Mouse (Mus musculus): ENCODE data around the gene Dcdc2a. TPM values are rescaled to one million over a fixed set of nuclear protein-coding genes. Genes with fewer than 3 reads are reported as not detected.
A peak's percentile ranks its signal among the peaks of the same experiment; 100 is the strongest.

The Dcdc2a gene
- polyA plus RNA-seq, 1 experiment from 2014 or later: 0.09 TPM

- peaks cover 39% of the 10 kb centered on the region for H3K27me3 ChIP-seq
- no peaks in the 10 kb centered on the region for H3K9me3 ChIP-seq (replicated peaks)
- H3K4me1 ChIP-seq (replicated peaks): 0 out of 2 replicates have a peak, but pooled peaks cover 11% of the 10 kb centered on the region
- H3K9ac ChIP-seq: no peak overlapping the region
- H3K36me3 ChIP-seq (replicated peaks): no peaks in the 10 kb centered on the region
- H3K4me3 ChIP-seq (replicated peaks): no peak overlapping the region
- no peak for ATAC-seq (ENCODE audit: insufficient read depth)
- 79% methylated on average over 5 of the region's 5 CpGs for WGBS (ENCODE audit: insufficient replicate concordance)
- H3K4me2 ChIP-seq: no peak overlapping the region
- H3K27ac ChIP-seq (replicated peaks): no peak overlapping the region
Measured at GRCm38 (mm10) chr13:25052671-25053070, 3.1 kb upstream of the Dcdc2a start.

- Histone ChIP-seq H3K9me3 (replicated peaks) (no peaks in the 10 kb centered on the region), H3K4me1 (replicated peaks) (0 out of 2 replicates have a peak, but pooled peaks cover 11% of the 10 kb centered on the region), H3K4me3 (replicated peaks) (peak overlapping the region; percentile 41), H3K27ac (replicated peaks) (no peak overlapping the region), H3K9ac (no peak overlapping the region), H3K36me3 (replicated peaks) (no peaks in the 10 kb centered on the region), H3K4me2 (peak overlapping the region; percentile 64), H3K27me3 (peaks cover 48% of the 10 kb centered on the region)
- WGBS (ENCODE audit: insufficient replicate concordance): 1% methylated on average over 35 of the region's 35 CpGs
- ATAC-seq (ENCODE audit: insufficient read depth): peak; percentile 47; the same call in 1 of the 2 replicates
Measured at GRCm38 (mm10) chr13:25055111-25055554, 671 bp upstream of the Dcdc2a start.

- H3K4me3 ChIP-seq (replicated peaks): no peak overlapping the region
- 82% methylated on average over 2 of the region's 2 CpGs for WGBS (ENCODE audit: insufficient replicate concordance)
Measured at GRCm38 (mm10) chr13:25066659-25067058, 10.9 kb downstream of the Dcdc2a start.

GRCm38 (mm10) chr13:25067183-25067582 lies 11.4 kb downstream of the Dcdc2a start:
- Histone ChIP-seq H3K36me3 (replicated peaks) (no peaks in the 10 kb centered on the region), H3K27ac (replicated peaks) (no peak overlapping the region), H3K9me3 (replicated peaks) (no peaks in the 10 kb centered on the region), H3K4me1 (replicated peaks) (no peaks in the 10 kb centered on the region), H3K9ac (no peak overlapping the region), H3K4me3 (replicated peaks) (no peak overlapping the region), H3K27me3 (no peaks in the 10 kb centered on the region), H3K4me2 (no peak overlapping the region)
- 58% methylated on average over 4 of the region's 4 CpGs for WGBS (ENCODE audit: insufficient replicate concordance)
- no peak for ATAC-seq (ENCODE audit: insufficient read depth)

More at GRCm38 (mm10) chr13:25066659-25067058, 10.9 kb downstream of the Dcdc2a start:
- H3K4me2 ChIP-seq: no peak overlapping the region
- no peaks in the 10 kb centered on the region for H3K36me3 ChIP-seq (replicated peaks)
- ATAC-seq (ENCODE audit: insufficient read depth): no peak
- H3K4me1 ChIP-seq (replicated peaks): no peaks in the 10 kb centered on the region
- H3K27ac ChIP-seq (replicated peaks): no peak overlapping the region
- H3K27me3 ChIP-seq: no peaks in the 10 kb centered on the region
- H3K9me3 ChIP-seq (replicated peaks): no peaks in the 10 kb centered on the region
- no peak overlapping the region for H3K9ac ChIP-seq

DNA sequence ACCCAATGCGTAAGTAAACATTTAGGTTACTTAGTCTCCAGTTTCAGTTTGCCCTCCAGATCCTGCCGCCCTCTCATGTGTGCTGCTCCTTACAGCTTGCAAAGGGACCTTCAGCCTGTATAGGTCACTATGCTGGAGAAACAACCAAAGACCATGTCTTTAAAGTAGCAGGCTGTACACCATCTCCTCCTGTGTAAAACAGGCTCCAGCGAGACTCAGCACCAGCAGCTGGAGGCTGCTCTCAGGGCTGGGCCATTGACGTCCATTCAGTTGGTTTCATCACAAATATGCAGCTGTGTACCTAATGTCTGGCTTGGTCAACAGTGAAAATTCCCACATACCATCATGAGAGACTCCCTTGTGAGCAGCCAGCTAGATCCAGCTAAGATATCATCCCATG lies 14.0 kb downstream of the Dcdc2a start:
- Histone ChIP-seq H3K27ac (replicated peaks) (no peak overlapping the region), H3K4me3 (replicated peaks) (no peak overlapping the region), H3K36me3 (replicated peaks) (no peaks in the 10 kb centered on the region), H3K9me3 (replicated peaks) (no peaks in the 10 kb centered on the region), H3K4me1 (replicated peaks) (no peaks in the 10 kb centered on the region), H3K4me2 (no peak overlapping the region), H3K9ac (no peak overlapping the region), H3K27me3 (no peaks in the 10 kb centered on the region)
- 72% methylated on average over 4 of the region's 4 CpGs for WGBS (ENCODE audit: insufficient replicate concordance)
- ATAC-seq (ENCODE audit: insufficient read depth): no peak

DNA sequence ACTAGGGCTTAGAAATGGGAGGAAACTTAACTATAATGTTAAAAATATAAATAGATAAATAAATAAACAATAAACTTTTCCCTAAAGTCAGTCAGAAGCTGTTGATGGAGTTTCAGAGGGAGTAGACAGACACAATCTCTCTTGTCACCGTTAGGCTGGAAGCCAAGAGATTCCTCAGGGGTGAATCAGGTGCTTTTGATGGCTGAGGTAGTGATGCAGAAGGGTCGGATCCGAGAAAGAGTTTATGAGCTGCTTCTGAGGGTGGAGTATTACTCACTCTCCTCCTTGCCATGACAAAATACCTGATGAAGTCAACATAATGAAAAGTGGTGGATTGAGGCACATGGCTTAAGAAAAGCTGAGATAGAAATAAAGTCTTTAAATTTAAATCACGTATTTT lies 15.0 kb downstream of the Dcdc2a start:
- no peak overlapping the region for H3K4me3 ChIP-seq (replicated peaks)
- no peaks in the 10 kb centered on the region for H3K9me3 ChIP-seq (replicated peaks)
- H3K36me3 ChIP-seq (replicated peaks): no peaks in the 10 kb centered on the region
- no peak overlapping the region for H3K27ac ChIP-seq (replicated peaks)
- no peaks in the 10 kb centered on the region for H3K4me1 ChIP-seq (replicated peaks)
- no peak overlapping the region for H3K9ac ChIP-seq
- no peak for ATAC-seq (ENCODE audit: insufficient read depth)
- 74% methylated on average over 4 of the region's 4 CpGs for WGBS (ENCODE audit: insufficient replicate concordance)
- no peak overlapping the region for H3K4me2 ChIP-seq
- H3K27me3 ChIP-seq: no peaks in the 10 kb centered on the region

DNA sequence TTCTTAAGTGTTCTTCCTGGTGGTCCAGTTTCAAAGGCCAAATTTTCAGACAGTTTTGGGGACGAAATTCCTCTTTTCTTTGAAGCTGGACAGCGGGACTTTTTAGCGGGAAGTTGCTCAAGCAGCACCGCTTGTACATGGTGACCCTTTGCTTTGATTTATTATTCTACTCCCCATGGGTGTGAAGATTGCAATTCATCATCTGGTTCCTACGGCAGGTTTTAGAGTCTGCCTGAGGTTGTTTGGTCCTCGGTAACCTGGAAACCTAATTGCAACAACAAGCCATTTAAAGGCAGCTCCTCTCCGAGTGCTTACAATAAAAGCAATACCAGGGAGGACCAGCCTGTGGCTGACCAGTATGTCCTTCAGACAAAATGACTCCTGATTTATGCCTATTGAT lies 21.5 kb downstream of the Dcdc2a start:
- H3K27me3 ChIP-seq: no peaks in the 10 kb centered on the region
- WGBS (ENCODE audit: insufficient replicate concordance): 22% methylated on average over 7 of the region's 7 CpGs
- H3K36me3 ChIP-seq (replicated peaks): no peaks in the 10 kb centered on the region

DNA sequence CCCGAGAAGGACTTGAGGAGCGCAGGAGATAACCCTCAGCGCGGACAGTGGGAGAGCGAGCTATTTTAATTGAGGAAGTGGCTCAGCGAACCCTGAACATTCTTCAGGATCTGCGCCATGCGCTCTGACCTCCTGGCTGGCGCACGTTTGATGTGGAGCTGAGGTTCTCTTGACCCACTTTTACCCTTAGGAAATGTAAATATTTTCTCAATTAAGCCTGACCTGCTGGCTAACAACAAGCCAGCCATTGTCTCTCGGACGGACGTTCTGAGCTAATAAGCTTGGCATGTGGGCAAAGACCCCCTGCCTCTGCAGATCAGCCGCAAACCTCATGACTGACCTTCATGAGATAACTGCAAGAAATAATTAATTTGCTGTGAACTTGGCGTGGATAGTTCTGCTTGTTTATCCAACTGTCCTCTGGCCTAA lies 27.4 kb downstream of the Dcdc2a start:
- Histone ChIP-seq H3K36me3 (replicated peaks) (no peaks in the 10 kb centered on the region), H3K4me3 (replicated peaks) (no peak overlapping the region), H3K9ac (no peak overlapping the region), H3K9me3 (replicated peaks) (no peaks in the 10 kb centered on the region), H3K27me3 (no peaks in the 10 kb centered on the region), H3K4me1 (replicated peaks) (no peaks in the 10 kb centered on the region), H3K4me2 (0 out of 2 replicates have a peak overlapping the region, but pooled peaks have one; percentile 15), H3K27ac (replicated peaks) (no peak overlapping the region)
- no peak for ATAC-seq (ENCODE audit: insufficient read depth)
- WGBS (ENCODE audit: insufficient replicate concordance): 13% methylated on average over 15 of the region's 15 CpGs

More for the DNA sequence above, 21.5 kb downstream of the Dcdc2a start:
- Histone ChIP-seq H3K4me1 (replicated peaks) (no peaks in the 10 kb centered on the region), H3K4me3 (replicated peaks) (no peak overlapping the region), H3K4me2 (no peak overlapping the region), H3K9ac (no peak overlapping the region), H3K9me3 (replicated peaks) (no peaks in the 10 kb centered on the region), H3K27ac (replicated peaks) (no peak overlapping the region)
- no peak for ATAC-seq (ENCODE audit: insufficient read depth)

DNA sequence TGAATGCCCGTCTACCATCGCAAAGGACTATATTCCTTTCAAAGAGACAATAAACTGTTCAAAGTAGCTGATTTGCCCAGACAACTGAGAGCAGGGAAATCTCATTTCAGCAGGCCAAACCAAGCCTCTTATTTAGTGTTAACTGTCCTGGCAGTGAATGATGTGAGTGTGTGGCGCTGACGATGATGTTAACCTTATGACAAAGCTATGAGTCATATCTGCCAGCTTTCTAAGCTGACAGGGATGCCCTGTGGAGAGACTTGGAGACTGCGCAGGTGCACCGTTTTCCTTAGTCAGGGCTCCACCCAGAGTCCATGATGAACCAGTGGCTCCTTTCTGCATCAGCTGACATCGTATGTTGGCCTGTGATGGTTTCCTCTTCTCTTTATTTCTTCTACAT lies 29.3 kb downstream of the Dcdc2a start:
- H3K4me1 ChIP-seq (replicated peaks): no peaks in the 10 kb centered on the region
- no peak overlapping the region for H3K4me2 ChIP-seq
- no peak overlapping the region for H3K4me3 ChIP-seq (replicated peaks)
- 77% methylated on average over 7 of the region's 7 CpGs for WGBS (ENCODE audit: insufficient replicate concordance)
- no peak overlapping the region for H3K9ac ChIP-seq
- H3K27me3 ChIP-seq: no peaks in the 10 kb centered on the region
- H3K36me3 ChIP-seq (replicated peaks): no peaks in the 10 kb centered on the region
- H3K9me3 ChIP-seq (replicated peaks): no peaks in the 10 kb centered on the region
- ATAC-seq (ENCODE audit: insufficient read depth): no peak
- no peak overlapping the region for H3K27ac ChIP-seq (replicated peaks)

DNA sequence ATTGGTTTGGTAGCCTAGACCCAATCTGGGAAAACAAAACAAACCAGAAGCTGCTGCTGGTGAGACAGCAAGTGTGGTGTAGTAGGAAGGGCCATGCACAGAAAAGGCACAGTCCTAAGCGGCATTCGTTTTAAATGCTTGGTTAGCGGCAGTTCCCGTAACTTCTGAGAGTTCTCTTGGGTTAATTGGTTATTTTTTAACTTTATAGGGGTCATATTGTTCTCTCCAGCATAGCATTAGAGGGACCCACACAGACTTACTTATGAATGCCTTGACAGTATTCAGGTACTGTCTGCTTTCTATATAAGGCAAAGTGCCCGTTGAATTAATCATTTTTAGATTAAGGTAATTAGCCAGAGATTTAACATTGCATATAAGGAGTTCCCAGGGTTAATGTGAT lies 35.5 kb downstream of the Dcdc2a start:
- no peaks in the 10 kb centered on the region for H3K36me3 ChIP-seq (replicated peaks)
- H3K27me3 ChIP-seq: no peaks in the 10 kb centered on the region
- no peak overlapping the region for H3K4me2 ChIP-seq
- no peak overlapping the region for H3K4me3 ChIP-seq (replicated peaks)
- H3K27ac ChIP-seq (replicated peaks): no peak overlapping the region
- WGBS (ENCODE audit: insufficient replicate concordance): 55% methylated on average over 5 of the region's 5 CpGs
- H3K9ac ChIP-seq: no peak overlapping the region
- no peak for ATAC-seq (ENCODE audit: insufficient read depth)
- no peaks in the 10 kb centered on the region for H3K9me3 ChIP-seq (replicated peaks)
- H3K4me1 ChIP-seq (replicated peaks): peaks cover 6% of the 10 kb centered on the region; the same call in 1 of the 2 replicates

GRCm38 (mm10) chr13:25093776-25094175 lies 38.0 kb downstream of the Dcdc2a start:
- H3K27ac ChIP-seq (replicated peaks): no peak overlapping the region

GRCm38 (mm10) chr13:25094381-25094780 lies 38.6 kb downstream of the Dcdc2a start:
- no peak overlapping the region for H3K4me2 ChIP-seq
- no peak overlapping the region for H3K27ac ChIP-seq (replicated peaks)
- no peaks in the 10 kb centered on the region for H3K9me3 ChIP-seq (replicated peaks)
- H3K4me1 ChIP-seq (replicated peaks): peaks cover 6% of the 10 kb centered on the region; the same call in 1 of the 2 replicates
- H3K27me3 ChIP-seq: no peaks in the 10 kb centered on the region
- no peak overlapping the region for H3K9ac ChIP-seq
- 48% methylated on average over 4 of the region's 4 CpGs for WGBS (ENCODE audit: insufficient replicate concordance)
- H3K36me3 ChIP-seq (replicated peaks): no peaks in the 10 kb centered on the region
- no peak overlapping the region for H3K4me3 ChIP-seq (replicated peaks)
- 0 out of 2 replicates have a peak, but pooled peaks have one; percentile 28 for ATAC-seq (ENCODE audit: insufficient read depth)

More at GRCm38 (mm10) chr13:25093776-25094175, 38.0 kb downstream of the Dcdc2a start:
- Histone ChIP-seq H3K36me3 (replicated peaks) (no peaks in the 10 kb centered on the region), H3K4me2 (no peak overlapping the region), H3K27me3 (no peaks in the 10 kb centered on the region), H3K9me3 (replicated peaks) (no peaks in the 10 kb centered on the region), H3K4me1 (replicated peaks) (peaks cover 6% of the 10 kb centered on the region; the same call in 1 of the 2 replicates), H3K4me3 (replicated peaks) (no peak overlapping the region), H3K9ac (no peak overlapping the region)
- WGBS (ENCODE audit: insufficient replicate concordance): 51% methylated on average over 4 of the region's 4 CpGs
- no peak for ATAC-seq (ENCODE audit: insufficient read depth)

Measured in liver, embryonic 15.5 days (tissue).